Mouse (Mus musculus) Patski (cell line): ENCODE data around the gene Ube2ql1. TPM values are rescaled to one million over a fixed set of nuclear protein-coding genes. Genes with fewer than 3 reads are reported as not detected.

ENCODE experiments used
- ATAC-seq: fragments of 100-300 bp; one replicate; pipeline ENCODE4 v1.8.0; 2021
- CTCF ChIA-PET: fragments of 350-600 bp; sonication (Branson Sonifier 250); formaldehyde crosslinking; loops from one replicate; lab custom pipeline; 2022; ENCODE audit warnings: inconsistent platforms; lab: Charles Lee
- POLR2A ChIA-PET: fragments of 350-600 bp; sonication (Branson Sonifier 250); formaldehyde crosslinking; loops from one replicate; lab custom pipeline; 2022; ENCODE audit warnings: antibody characterized with exemption, inconsistent platforms; lab: Charles Lee
- DNase-seq: peaks from one replicate; pipeline ENCODE4 v3.0.0-alpha.2; 2011; ENCODE audit warnings: low read depth, low spot score
- H3K27me3 ChIP-seq: fragments of 371-371 bp; one replicate; pipeline ENCODE4 v1.5.1; 2021
- CTCF ChIP-seq: fragments of 100-300 bp; IDR thresholded peaks from one replicate; pipeline ENCODE4 v1.5.1; 2021
- in situ Hi-C: fragments of 300-500 bp; cut with MboI; formaldehyde crosslinking; loops from 3 replicates; pipeline ENCODE4 v1.11.1; 2018; ENCODE audit warnings: low pct_unique_long_range_greater_than_20kb, mixed read lengths
- polyA plus RNA-seq: library from polyadenylated mRNA; unstranded; gene quantifications from one replicate; pipeline ENCODE4 v1.2.3, GENCODE M21; 2021

Gene Ube2ql1
- polyA plus RNA-seq, 1 experiment from 2014 or later: 4.4 TPM

DNA sequence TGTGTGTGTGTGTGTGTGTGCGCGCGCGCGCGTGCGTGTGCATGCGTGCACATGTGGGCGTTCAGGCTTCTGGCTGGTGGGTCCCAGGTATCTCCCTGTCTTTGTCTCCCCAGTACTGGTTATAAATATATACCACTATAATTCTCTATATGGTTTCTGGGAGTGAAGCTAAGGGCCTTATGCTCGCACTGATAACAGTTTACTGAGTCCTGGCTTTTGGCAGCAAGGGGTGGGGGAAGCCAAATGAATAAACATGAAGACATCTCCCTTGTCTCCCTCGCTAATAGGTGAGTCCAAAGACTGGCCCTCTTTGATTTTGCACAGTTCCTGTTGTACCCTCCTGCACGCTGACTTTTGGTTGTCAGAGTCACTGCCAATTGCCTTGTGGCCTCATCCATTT, 32.2 kb downstream of the Ube2ql1 start:
- ChIA-PET CTCF (no interaction called here), POLR2A (interaction anchor here (0.7 kb wide), 1 partner anchor 8 kb away, joined by 5 read pairs; no protein-coding TSS in a partner anchor)
- DNase-seq (no peak), ATAC-seq (no peak)
- in situ Hi-C loops: no loop called here
- TF ChIP-seq CTCF: no peak
- H3K27me3 ChIP-seq: no peaks in the 10 kb centered on the region

DNA sequence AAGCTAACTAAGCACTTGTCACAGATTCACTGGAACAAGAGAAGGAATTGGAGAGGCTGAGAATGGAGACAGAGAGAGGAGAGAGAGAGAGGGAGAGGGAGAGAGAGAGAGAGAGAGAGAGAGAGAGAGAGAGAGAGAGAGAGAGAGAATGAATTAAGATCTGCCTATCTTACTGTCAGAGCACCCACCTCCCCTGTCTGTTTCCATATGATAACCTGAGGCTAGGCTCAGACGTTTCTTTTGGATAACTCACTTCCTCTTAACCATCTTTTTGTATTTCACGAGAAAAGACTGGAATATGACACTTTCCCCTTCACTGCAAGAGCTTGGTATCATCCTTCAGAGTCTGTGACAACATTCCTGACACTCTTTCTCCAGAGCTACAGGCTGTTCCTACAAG, 32.8 kb downstream of the Ube2ql1 start:
- CTCF ChIA-PET: no interaction called here
- no peak for TF ChIP-seq CTCF
- no peak for DNase-seq
- no peaks in the 10 kb centered on the region for H3K27me3 ChIP-seq
- no peak for ATAC-seq
- in situ Hi-C loops: no loop called here
- POLR2A ChIA-PET: interaction anchor here (0.7 kb wide), 2 partner anchors 8 to 237 kb away, joined by 5 to 6 read pairs; no protein-coding TSS in a partner anchor

GRCm38 (mm10) chr13:69703505-69703904, 36.2 kb downstream of the Ube2ql1 start:
- H3K27me3 ChIP-seq: no peaks in the 10 kb centered on the region
- ATAC-seq: no peak
- no peak for TF ChIP-seq CTCF
- ChIA-PET POLR2A (no interaction called here), CTCF (no interaction called here)
- in situ Hi-C loops: no loop called here
- no peak for DNase-seq

DNA sequence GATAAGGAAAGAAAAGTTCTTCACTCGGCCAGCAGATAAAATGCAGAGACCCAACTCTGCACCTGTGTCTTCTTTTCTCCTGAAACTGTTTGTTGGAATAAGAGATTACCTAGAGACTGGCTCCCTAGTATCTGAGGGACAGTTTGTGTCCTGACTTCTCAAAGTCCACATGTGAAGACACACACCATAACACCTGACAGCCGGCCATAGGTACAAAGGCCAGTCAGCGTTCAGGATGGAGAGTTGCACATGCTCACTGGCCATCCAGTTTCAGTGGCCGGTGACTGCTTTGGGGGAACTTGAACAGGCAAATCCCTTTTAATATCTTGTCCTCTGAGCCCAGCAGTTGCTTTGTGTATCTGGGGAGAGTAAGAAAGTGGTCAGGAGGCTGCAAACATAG, 38.3 kb downstream of the Ube2ql1 start:
- ChIA-PET POLR2A (no interaction called here), CTCF (no interaction called here)
- TF ChIP-seq CTCF: no peak
- in situ Hi-C loops: no loop called here
- DNase-seq (no peak), ATAC-seq (no peak)
- H3K27me3 ChIP-seq: no peaks in the 10 kb centered on the region

DNA sequence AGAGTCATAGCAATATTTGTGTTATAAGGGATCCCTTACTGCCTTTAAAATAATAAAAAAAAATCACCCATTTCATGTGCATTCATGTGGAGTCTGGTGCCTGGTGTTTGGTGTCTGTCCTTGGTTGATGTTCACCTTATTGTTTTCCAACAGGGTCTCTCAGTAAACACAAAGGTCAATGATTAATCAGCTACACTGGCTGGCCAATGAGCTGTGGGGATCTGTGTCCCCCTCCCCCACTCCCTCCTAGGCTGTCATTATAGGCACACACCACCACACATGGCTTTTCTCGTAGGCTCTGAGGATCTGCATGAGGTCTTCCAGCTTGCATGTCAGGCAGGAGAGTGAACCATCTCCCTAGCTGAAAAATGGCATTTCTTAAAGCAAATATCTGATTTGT, 38.9 kb downstream of the Ube2ql1 start:
- POLR2A ChIA-PET: no interaction called here
- ATAC-seq: no peak
- no peaks in the 10 kb centered on the region for H3K27me3 ChIP-seq
- CTCF ChIA-PET: no interaction called here
- DNase-seq: no peak
- TF ChIP-seq CTCF: no peak
- in situ Hi-C loops: no loop called here

DNA sequence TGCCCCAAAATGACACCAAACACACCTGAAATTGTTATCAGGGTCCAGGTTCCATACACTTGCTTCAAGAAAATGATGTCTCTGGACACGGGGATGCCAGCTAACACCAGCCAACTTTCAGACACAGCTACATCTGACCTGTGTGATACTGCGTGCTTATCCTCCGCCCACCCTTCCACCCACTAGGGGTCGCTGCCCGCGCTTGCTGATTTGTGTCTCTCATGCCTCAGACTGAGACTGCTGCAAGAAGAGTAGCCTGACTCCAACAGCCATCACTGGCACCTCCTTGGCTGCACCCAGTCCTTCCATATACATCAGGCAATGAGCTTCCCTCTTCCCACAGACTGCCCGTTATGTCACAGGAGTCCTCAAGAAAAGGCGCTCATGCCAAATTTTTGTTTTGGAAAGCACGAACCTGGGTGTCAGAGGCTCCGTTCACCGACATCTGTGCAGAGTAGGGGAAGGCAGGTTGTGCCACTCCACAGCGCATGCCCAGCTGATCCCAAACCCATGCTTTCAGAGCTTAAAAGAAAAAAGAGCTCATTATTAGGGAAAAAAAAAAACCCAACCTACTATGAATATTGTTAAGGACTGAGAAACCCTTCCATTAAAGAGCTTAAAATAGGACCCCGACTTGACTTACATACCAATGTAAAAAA, 43.2 kb downstream of the Ube2ql1 start:
- ATAC-seq (peak; percentile 73), DNase-seq (no peak)
- peak; percentile 79 for TF ChIP-seq CTCF
- POLR2A ChIA-PET: no interaction called here
- CTCF ChIA-PET: interaction anchor here (1.1 to 2.4 kb wide), 4 partner anchors 20 to 890 kb away, joined by 3 to 9 read pairs (median 4); no protein-coding TSS in a partner anchor
- no peaks in the 10 kb centered on the region for H3K27me3 ChIP-seq
- in situ Hi-C loops: loop anchor here (10.0 kb wide), 1 partner anchor 288 kb away; no protein-coding TSS in a partner anchor

DNA sequence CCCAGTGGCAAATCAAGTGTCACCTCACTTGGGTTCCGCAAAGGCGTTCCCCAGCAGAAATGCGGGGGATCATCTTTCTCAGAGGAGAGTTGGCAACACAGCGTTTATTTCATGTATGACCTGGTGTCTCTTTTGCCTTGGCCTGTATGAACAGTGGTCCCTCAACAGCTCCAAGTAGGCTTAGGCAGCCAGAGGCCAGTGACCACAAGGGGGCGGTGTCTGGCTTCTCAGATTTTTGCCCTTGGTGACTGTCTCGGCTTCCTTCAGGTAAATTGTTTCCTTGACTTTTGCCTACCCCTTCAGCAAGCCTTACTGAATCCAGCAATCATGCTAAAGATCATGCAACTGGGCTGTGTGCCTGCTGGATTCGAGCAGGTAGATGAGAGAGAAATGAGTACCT, 48.6 kb downstream of the Ube2ql1 start:
- peak; percentile 84 for TF ChIP-seq CTCF
- no peaks in the 10 kb centered on the region for H3K27me3 ChIP-seq
- ChIA-PET CTCF (interaction anchor here (0.9 to 1.5 kb wide), 2 partner anchors 144 to 893 kb away, joined by 3 read pairs; no protein-coding TSS in a partner anchor), POLR2A (no interaction called here)
- in situ Hi-C loops: loop anchor here (5.0 to 10.0 kb wide), 2 partner anchors 294 to 896 kb away; no protein-coding TSS in a partner anchor
- no peak for ATAC-seq
- DNase-seq: no peak

DNA sequence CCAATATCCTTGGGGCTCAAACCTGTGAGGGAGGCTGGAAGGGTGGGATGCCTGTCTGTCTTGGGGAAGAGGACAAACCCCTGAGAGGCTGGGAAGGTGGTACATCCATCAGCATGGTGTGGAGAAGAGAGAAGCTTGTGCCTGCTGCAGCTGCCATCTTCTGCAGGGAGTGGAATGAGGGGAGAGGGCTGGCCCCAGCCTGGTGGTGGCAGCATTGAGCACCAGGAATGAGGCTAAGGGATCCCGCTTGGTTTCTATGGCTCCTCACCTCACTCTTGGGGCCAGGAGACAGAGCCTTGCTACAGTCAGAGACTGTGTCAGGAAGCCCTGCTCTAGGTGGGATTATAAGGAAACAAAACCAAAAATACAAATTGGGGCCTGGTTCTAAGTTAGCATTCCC, 52.7 kb downstream of the Ube2ql1 start:
- POLR2A ChIA-PET: no interaction called here
- DNase-seq: no peak
- ATAC-seq: no peak
- in situ Hi-C loops: no loop called here
- TF ChIP-seq CTCF: no peak
- no peaks in the 10 kb centered on the region for H3K27me3 ChIP-seq
- CTCF ChIA-PET: no interaction called here

GRCm38 (mm10) chr13:69685406-69685818, 54.3 kb downstream of the Ube2ql1 start:
- TF ChIP-seq CTCF: no peak
- H3K27me3 ChIP-seq: no peaks in the 10 kb centered on the region
- in situ Hi-C loops: no loop called here
- POLR2A ChIA-PET: no interaction called here
- DNase-seq (no peak), ATAC-seq (no peak)
- CTCF ChIA-PET: no interaction called here

GRCm38 (mm10) chr13:69673921-69674618, 65.6 kb downstream of the Ube2ql1 start:
- no peaks in the 10 kb centered on the region for H3K27me3 ChIP-seq
- no peak for TF ChIP-seq CTCF
- CTCF ChIA-PET: no interaction called here
- ATAC-seq (no peak), DNase-seq (no peak)
- POLR2A ChIA-PET: no interaction called here
- in situ Hi-C loops: loop anchor here (25.0 kb wide), 1 partner anchor 662 kb away; no protein-coding TSS in a partner anchor
